Mouse (Mus musculus): Measurements from ENCODE around the gene Def6.
A peak's percentile ranks its signal among the peaks of the same experiment; 100 is the strongest.

Def6 gene

GRCm38 (mm10) chr17:28240846-28241245 lies 33.3 kb downstream of the Def6 start:
- DNase-seq (ENCODE audit: low spot score), result no peak

- DNase-seq (ENCODE audit: low spot score), result no peak
Observed at GRCm38 (mm10) chr17:28242296-28242695, 34.7 kb downstream of the Def6 start.

- DNase-seq (ENCODE audit: low spot score), result no peak
Observed at GRCm38 (mm10) chr17:28244214-28244613, 36.6 kb downstream of the Def6 start.

- no peak for DNase-seq (ENCODE audit: low spot score)
Observed at GRCm38 (mm10) chr17:28244714-28245113, 37.1 kb downstream of the Def6 start.

- DNase-seq (ENCODE audit: low spot score), result no peak
Observed at GRCm38 (mm10) chr17:28246640-28247039, 39.1 kb downstream of the Def6 start.

DNA sequence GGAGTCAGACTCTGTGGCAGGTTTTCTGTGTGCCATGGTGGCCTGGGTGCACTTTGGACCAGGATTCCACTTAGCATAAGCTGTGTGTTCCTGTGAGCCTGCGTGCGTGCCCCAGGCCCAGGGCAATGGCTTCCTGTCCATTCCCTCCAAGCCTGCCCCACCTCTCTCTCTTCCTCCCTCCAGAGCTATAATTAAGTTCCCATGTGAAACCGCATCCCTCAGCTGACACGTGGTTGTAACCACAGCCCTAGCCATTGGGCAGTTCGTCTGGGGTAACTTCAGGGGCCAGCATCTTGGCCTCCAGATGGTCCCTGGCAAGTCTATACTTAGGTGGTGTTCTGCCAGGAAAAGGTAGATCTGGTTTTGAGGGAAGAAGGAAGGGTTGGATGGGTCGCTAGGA lies 40.0 kb downstream of the Def6 start:
- no peak for DNase-seq (ENCODE audit: low spot score)

DNA sequence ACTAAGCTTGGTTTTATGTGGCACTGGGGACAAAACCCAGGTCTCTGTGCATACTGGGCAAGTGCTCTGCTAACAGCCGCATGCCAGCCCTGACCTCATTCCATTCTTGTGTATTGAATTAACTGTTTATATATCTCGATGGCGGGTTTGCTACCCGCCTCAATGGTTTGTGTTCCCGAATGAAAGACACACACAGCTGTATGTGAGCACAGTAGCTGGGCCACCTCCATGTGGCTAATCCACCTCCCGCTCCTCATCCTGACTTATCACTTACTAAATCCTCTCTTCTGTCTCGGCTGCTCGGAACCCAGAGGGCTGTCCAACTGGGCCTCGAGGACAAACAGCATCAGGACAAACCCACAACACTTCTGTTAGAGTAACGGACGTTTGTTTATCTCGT lies 41.5 kb downstream of the Def6 start:
- no peak for DNase-seq (ENCODE audit: low spot score)

- DNase-seq (ENCODE audit: low spot score), result no peak
Observed at GRCm38 (mm10) chr17:28251579-28252280, 44.2 kb downstream of the Def6 start.

DNA sequence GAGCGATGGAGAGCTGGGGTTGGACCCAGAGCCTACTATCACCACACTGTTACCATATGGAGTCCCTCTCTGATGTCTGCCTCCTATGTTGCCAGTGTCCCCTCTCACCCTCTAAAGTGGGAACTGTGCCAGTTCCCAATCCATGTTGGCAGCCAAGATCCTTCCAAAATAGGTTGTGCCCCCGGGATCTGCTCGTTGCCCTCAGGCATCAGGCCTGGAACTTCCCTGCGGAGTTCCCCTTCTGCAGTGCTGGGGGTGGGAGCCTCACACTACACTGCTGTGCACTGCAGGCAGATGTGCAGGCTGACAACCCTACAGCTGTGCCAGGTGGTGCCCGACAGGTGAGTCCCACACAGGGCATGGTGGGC lies 44.7 kb downstream of the Def6 start:
- peak; percentile 39 for DNase-seq (ENCODE audit: low spot score)

DNA sequence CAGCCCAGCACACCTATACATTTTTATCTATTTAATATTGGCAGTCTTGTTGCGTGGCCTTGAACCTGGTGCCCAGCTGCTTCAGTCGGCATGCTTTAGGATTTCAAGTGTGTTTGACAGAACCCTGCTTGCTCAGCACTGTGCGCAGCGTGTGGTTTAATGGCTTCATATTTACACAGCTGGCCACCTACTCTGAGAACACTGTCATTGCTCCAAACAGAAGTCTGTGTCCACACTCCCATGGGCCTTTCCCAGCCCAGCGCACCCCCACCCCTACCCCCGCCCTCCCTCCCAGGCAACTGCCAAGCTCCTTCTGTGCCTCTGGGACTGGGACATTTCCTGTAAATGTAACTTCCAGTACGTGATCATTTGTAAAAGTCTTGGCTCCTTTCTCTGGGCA lies 45.6 kb downstream of the Def6 start:
- peak; percentile 75 for DNase-seq (ENCODE audit: low spot score)

DNA sequence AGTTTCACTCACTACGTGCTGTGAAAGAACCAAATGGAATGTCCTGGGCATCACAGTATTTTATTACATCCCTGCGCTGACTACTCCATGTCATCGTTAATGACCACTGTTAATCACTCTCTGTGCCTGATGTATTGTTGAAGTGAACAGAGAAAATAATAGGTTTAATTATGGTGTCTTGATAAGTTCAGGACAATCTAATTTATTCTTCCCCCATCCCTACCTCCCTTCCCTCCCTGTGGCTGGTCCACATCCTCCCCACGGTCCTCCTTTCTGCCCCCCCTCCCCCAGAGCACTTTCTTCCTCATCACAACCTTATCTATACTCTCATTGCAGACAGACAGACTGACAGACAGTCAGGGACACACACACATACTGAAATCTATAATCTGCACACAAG lies 47.2 kb downstream of the Def6 start:
- no peak for DNase-seq (ENCODE audit: low spot score)

- no peak for DNase-seq (ENCODE audit: low spot score)
Observed at GRCm38 (mm10) chr17:28255651-28256050, 48.1 kb downstream of the Def6 start.

DNA sequence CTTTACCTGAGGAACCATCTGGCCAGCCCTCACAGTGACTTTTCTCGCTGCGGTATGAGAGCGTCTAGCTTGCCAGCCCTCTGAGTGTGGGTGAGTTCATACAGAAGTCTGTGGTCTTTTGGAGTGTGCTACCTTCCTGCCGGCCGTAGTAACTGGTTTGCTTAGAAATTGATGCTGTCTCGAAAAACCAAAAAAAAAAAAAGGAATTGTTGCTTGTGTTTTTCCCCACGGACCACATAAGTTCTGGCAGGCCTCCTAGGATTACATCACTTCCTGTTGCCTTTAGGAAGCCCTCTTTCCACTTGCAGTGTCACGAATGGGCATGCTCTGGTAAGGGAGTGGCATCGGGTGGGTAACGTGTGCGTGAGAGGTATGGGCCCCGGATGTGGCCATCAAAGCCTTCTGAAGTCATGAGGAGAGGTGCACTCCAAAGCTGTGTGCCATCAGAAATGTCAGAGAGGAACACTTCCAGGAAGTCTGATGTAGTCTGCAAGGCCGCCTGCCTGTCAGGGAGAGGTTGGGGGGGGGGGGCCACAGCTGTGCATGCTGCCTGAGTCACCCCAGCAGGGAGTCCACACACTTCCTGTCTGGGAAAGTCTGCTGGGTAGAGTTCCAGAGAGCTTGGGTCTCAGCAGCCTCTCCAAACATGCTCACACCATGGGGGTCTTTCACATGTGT lies 49.2 kb downstream of the Def6 start:
- peak; percentile 85 for DNase-seq (ENCODE audit: low spot score)

DNA sequence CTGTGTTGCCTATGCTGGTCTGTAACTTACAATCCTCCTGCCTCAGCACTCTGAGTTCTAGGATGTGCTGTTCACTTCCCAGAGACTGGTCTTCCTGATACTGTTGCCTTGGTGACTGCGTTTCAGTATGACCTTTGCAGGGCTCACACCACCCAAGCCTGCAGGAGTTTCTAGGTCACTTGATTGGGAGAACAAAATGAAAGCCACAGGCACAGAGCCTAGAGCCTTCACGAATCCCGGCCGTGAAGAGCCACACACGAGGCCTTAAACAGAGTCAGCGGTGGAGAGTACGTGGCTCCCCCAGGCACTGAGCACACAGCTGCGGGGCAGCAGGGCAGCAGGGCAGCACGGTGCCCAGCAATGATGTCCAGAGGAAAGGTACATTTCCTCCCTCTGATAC lies 50.7 kb downstream of the Def6 start:
- DNase-seq (ENCODE audit: low spot score), result no peak

- DNase-seq (ENCODE audit: low spot score), result peak; percentile 65
Observed at GRCm38 (mm10) chr17:28259890-28260542, 52.4 kb downstream of the Def6 start.

DNA sequence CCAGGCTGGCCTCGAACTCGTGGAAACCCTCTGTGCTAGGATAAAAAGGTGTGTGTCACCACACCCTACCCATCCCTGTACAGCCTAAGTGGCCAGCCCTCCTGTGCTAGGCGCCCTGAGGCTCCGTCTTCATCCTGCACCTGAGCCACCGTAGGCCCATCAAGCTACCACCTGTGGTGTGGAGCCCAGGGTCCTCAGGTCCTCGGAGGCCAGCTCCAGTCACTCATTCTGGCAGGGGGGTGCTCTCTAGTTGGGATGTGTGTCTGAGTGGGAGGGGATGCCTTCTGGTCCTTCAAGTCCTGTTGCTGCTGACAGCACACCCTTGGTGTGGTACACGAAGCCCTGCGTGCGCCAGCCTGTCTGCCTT lies 52.9 kb downstream of the Def6 start:
- DNase-seq (ENCODE audit: low spot score), result no peak

DNA sequence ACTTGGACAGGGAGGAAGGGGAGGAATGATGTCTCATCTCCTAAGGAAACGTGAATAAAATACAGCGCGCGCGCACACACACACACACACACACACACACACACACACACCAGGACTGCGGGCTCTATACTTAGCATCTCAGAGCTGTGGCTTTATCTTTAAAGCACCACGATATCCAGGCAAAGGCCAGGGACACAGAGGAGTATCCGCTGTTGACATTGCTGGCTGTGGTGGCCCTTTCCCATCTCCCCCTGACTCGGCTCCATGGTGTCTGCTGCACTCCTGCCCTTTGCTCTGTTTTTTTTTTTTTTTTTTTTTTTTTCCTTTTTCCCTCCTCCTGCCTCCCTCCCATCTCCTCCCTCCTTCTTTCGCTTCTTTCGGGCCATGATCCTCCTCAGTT lies 54.2 kb downstream of the Def6 start:
- DNase-seq (ENCODE audit: low spot score), result no peak

DNA sequence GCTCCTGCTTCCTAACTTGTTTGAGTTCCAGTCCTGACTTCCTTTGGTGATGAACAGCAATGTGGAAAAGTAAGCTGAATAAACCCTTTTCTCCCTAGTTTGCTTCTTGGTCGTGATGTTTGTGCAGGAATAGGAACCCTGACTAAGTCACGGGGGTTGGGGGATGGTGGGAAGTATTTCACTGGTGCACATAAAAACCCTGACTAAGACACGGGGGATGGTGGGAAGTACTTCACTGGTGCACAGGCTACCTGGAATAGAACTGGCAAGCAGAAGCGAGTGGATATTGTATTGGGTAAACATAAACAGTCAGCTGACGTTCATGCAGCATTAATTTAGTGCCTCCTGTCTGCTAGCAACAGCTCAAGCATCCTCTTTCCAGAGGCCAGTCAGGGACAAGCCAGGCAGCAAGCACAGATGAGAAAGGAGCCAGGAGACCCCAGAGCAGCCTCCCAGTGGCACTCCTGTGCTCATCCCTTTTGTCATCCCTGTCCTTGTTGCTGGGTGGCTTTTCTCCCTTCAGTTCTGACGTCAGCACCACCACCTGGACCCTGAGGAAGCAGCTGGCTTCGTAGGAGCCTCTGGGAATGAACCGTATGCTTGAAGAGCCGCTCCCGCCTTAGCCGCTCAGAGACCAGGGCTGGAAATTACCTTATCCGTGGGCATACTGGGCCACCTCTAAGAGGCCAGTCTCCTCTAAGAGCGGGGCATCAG lies 55.8 kb downstream of the Def6 start:
- no peak for DNase-seq (ENCODE audit: low spot score)

- no peak for DNase-seq (ENCODE audit: low spot score)
Observed at GRCm38 (mm10) chr17:28267251-28267650, 59.7 kb downstream of the Def6 start.

DNA sequence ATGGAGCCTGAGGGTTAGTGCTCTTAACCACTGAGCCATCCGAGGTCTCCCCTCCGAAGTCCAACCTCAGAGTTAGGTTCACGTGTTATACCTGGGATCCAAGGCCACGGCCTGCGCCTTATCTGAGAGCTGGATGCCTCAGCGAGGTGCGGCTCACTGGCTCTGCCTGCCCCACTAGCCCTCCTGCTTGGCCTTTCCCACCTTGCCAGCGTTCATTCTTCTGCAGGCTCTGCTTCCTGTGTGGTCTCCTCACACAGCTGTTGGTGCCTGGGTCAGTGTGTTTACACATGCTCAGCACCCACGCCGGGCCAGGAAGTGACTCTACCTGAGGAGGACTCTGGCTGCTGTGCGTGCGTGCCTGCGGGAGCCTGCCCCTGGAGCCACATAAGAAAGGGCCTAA lies 62.6 kb downstream of the Def6 start:
- DNase-seq (ENCODE audit: low spot score), result no peak

DNA sequence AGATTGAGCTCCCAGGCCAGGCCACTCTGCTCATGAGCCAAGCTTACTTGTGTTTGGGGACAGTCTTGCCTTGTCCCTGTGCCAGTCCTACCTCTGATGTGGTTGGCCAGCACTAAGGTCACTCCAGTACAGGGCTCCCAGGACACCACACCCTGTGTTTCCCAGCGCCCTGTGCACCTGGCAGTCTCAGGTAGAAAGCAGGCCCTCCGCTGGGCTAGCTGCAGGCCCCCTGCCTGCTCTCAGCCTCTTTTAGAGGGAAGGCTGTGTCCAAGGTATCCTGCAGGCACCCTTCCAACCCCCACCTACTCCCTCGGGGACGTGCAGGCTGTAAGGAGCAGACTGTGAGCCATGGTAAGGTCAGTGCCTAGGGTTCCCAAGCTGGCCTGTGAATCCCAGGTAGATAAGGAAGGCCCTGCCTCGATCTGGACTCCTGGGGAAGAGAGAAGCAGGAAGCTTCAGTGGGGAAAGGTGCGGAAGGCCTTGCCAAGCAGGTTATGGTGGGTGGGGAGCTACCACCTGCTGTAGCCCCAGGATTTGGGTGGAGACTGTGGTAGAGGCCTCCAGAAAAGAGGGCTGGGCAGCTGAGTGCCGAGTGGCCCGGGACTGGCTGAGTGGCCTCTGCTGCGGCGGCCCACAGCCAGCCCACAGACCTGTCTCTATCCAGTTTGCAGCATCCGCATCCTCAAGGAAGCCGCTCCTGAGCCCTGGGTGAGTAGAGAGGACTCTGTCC lies 64.1 kb downstream of the Def6 start:
- no peak for DNase-seq (ENCODE audit: low spot score)

- no peak for DNase-seq (ENCODE audit: low spot score)
Observed at GRCm38 (mm10) chr17:28272281-28272680, 64.7 kb downstream of the Def6 start.
